Mouse (Mus musculus): ENCODE results near the gene Accs.

The Accs gene

DNA sequence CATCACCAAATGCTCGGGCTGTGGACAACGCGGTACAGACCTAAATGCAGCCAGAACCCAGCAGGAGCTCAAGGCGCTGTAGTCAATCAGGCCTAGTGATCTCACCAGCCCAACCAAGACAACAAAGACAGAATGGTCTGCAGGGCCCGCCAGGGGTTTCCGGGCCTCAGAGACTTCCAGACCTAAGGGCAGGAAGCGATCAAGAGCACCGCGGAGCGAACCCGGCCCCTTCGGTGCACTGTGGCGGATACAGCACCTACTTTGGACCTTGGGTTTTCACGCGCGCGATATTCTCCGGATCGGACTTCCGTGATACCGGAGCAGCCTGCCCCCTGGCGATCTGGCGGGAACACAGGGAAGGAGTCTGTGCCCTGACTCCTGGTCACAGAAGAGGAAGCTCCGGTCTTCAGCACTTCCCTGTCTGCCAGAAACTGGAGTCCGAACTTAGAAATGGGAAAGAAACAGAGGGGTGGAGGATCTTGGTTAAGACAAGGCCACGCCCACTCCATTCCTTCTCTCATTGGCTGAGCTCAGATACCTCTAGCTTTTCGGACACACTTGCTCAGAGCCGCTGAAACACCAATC is at the start of gene Accs:
Gene Accs, minus strand, starts transcription at position 439 of the 585 bp plus-strand sequence.
- DNase-seq (ENCODE audit: low spot score), result peak; percentile 95

DNA sequence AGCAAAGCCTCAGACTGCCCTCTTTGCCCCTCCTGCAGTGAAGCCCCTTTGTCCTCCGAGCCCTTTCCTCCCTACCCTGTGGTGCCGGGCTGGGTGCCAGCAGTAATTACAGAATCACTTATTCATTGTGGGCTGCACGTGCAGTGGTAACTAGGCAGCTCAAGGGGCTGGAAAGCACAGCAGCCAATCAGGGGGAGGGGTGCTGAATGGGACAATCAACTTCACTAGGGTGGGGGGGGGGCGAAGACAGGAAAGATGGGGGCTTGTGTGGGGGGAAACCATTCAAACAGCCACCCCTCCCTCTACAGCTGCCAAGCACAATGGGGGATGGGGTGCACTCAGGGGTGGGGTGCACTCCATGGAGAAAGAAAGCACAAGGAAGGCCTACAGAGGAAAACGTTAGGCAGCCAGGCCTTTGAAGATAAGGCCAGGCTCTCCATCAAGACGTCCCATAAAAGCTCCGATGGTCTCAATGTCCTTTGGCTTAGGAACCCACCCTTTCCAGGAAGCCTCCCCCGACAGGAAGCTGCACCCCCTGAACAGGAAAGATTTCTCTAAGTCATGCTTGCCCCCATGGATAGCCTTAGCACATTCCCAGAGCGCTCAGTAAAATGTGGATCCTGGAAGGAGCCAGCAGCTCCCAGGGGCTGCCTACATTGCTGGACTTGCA is 42.0 kb upstream of the Accs start:
- DNase-seq (ENCODE audit: low spot score), result peak; percentile 33

DNA sequence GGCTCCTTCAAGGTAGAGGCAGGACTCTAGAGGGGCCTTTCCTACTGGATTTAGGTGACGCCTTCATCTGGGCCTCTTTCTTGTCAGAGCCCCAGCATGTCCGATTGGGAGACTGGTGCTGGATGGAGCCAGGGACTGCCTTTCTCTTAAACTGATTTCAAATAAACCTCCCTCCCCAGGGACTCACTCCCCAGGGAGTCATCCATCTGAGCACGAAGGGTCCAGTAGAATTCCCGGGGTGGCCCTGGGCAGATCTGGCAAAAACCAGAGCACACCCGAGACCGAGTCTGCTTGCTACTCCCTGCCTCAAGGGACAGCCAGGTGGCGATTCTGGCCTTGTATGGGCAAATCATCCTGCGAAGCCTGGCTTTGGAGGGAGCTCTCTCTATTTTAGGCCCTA is 40.4 kb upstream of the Accs start:
- DNase-seq (ENCODE audit: low spot score), result no peak

GRCm38 (mm10) chr2:93889071-93889470 is 39.3 kb upstream of the Accs start:
- no peak for DNase-seq (ENCODE audit: low spot score)

DNA sequence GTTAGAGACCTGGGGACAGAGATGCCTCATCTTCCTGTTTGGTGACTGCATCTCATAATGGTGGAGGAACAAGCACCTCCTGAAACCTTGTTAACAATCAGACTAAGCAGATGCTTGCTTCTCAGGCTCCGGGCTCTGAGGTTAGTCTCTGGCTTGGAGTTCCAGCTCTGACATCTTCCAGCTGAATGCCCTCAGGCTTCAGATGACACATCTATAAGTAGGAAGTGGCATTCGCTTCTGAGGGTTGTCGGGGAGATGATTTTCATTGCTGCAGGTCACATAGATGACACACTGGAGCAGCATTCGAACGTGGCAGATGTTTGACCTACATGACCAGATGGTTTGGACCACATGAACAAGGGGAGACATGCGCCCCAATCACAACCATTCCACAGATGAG is 38.6 kb upstream of the Accs start:
- DNase-seq (ENCODE audit: low spot score), result no peak

GRCm38 (mm10) chr2:93887273-93887672 is 37.5 kb upstream of the Accs start:
- DNase-seq (ENCODE audit: low spot score), result no peak

DNA sequence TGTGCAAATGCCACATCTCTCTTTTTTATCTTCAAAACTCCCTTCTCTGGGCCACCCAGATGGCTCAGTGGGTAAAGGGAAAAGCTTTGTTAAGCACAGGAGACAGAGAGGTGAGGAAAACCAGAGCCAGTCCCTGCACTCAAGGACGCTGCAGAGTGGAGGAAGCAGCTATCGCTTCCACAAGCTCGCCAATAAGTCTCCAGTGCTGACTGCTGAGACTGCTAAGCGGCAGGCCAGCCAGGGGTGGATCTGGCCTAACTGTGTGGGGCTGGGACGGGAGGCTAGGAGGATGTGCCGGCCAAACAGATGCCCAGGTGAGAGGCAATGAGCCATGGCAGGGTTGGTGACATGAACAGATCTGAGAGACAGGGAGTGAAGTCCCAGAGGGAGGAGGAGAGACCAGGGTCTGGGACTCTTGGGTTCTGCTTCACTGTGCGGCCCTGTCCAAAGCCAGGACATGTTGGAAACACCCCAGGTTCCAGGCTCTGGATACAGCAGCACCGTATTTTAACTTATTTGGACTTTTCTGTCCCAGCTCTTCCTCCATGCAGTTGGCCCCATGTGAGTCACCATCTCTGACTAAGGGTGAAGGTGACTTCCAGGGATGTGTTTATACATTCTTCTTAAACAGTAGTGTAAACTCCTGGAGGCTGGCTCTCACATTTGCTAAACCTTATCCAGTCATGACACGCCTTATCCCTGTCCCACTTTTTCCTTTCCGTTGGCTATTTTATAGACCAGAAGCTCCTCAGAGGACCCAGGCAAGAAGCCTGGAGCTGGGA is 36.5 kb upstream of the Accs start:
- DNase-seq (ENCODE audit: low spot score), result peak; percentile 14

GRCm38 (mm10) chr2:93883066-93883465 is 33.3 kb upstream of the Accs start:
- DNase-seq (ENCODE audit: low spot score), result no peak

DNA sequence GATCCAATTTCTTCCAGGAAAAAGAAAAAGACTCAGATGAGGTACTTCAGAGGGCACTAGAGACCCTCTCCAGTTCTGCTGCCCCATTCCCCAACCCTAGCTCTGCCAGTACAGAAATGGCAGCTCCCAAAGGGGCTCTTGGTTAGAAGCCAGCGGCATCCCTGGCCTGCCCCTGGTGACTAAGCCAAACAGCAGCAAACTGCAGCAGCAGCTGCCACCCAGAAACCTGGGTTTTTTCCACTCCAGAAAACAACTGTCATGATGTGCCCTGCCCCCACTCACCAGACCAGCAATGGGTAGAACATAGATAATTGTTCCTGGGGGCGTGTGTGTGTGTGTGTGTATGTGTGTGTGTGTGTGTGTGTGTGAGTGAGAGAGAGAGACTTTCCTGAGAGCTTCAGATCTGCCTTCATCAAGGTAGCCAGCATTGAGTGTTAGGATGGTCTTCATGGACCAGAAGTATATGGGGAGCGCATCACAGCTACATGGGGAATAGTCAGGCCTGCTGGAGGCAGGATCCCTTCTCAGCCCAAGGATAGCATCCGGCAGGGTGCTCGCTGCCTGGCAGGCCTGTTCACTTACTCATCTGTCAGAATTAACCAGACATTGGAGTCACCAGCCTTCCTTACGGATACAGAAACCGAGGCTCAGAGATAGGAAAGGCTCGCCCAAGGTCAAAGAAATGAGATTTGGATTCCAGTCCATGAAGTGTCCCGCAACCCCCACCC is 32.1 kb upstream of the Accs start:
- no peak for DNase-seq (ENCODE audit: low spot score)

DNA sequence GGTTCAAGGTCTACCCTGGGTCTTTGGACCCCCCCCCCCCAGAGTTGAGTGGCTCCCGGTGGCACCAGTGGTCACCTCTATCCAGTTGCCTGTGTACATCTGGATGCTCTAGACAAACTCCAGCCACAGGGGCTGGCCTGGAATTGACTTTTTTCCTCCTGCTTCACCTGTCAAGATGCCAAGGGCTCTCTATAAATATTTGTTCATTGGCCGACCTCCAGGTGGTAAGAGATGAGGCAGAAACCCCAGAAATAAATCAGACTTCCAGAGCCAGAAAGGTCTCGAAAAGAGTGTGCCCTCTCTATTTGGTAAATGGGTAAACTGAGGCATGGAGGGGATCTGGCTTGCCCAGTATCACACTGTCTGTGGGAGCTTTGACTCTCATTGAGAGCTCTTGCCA is 31.2 kb upstream of the Accs start:
- no peak for DNase-seq (ENCODE audit: low spot score)

- no peak for DNase-seq (ENCODE audit: low spot score)
These were observed 30.7 kb upstream of the Accs start for GRCm38 (mm10) chr2:93880450-93880849.

GRCm38 (mm10) chr2:93877005-93877404 is 27.3 kb upstream of the Accs start:
- DNase-seq (ENCODE audit: low spot score), result no peak

DNA sequence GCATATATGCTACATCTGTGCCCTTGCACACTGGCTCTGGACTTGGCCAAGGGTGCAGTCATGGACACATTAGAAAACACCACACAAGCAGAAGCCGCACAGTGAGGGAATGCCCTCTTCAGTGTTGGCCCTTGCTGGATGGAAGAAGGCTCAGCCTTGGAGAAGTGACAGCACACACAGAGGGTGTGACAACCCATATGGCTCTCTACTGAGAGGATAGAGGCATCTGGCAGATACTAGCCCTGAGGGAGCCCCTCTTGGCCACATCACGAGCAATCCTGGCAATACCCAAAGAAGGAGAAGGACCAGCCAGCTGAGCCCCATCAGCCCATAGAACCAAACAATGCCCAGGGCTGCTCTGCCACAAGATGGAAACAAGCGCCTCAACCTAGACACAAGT is 24.9 kb upstream of the Accs start:
- no peak for DNase-seq (ENCODE audit: low spot score)

DNA sequence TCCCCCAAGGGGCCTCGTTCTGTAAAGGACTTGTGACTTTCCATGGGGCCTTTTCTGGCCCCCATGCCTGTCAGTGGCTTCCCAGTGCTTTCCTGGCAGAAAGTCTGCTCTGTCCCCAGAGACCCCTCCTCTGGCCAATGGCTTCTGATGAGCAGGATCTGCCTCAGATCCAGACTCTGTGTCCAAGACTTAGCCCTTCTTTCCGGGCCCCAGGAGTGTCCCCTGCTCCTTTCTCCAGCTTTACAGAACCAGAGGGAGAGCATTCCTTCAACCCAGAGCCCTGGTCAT is 24.4 kb upstream of the Accs start:
- DNase-seq (ENCODE audit: low spot score), result no peak

DNA sequence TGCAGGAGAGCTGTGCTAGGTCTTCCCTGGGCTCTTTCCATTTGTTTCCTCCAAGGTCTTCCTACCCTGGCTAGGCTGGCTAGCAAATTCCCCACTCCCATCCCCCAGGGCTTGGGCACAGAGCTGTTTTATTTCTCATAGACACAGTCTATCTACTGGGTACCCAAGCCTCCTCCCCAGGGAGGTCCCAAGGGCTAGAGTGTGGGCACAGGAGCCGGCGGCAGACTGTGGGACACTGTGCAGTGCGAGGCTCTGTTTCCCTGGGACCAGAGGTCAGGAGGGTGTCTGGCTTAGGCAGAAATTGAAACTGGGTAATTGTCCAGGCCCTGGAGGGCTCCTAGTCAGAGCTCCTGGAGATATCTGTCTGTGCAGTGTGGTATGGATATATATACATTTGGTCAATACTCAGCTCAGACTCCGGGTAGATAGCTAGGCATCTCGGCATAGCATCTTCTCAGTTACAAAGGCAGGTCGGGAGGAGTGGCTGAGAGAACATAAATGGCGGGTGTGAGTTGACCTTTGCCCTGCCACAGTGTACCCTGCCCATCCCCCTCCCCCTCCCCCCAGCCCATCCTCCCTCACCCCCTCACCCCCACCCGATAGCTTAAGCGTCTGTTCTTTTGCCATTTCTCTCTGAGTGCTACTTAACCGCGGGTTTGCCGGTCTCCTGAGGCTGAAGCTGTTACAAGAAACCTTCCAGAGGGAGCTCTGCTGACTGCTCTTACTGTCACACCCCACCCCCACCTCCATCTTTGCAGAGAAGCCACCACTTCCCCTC is 23.9 kb upstream of the Accs start:
- DNase-seq (ENCODE audit: low spot score), result peak; percentile 36

GRCm38 (mm10) chr2:93872257-93872656 is 22.5 kb upstream of the Accs start:
- DNase-seq (ENCODE audit: low spot score), result no peak

DNA sequence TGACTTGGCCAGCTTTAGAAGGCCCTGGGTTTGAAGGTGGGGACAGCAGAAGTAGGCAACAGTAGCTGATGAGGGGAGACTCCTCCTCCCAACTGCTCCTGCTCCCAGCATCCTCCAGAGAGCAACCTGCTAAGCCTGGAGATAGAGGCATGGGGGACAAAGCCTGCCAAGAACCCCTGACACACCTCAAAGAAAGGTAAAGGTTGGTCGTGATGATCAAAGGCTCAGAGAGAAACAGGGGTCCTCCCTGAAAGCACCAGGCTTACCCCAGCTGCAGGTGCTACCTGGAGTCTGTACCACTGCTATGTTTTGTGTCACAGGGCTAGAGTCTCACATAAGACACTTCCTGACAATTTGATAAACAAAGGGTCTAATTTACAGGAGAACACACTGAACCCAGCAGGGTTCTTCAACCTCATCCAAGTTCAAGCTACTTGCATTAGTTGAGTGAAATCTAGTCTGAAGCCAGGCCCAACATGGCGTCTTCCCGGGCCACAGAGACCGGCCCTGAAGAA is 21.7 kb upstream of the Accs start:
- no peak for DNase-seq (ENCODE audit: low spot score)

DNA sequence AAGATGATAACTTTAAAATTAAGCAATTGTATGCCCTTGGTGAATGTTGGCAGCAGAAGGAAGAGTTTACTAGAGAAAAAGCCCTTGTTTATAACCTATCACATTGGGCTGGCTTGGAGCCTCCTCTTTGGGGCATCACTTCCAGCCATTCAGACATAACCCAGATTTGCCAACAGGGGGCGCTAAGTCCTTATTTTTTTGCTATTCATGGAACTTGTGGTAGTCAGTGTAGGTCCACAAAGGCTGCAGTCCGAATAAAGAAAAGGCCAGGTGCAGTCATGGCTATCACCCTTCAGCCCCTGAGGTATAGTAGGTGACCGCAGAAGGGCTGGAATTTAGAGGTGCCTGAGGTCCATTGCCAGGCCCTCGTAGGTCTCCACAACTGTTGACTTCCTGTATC is 21.1 kb upstream of the Accs start:
- DNase-seq (ENCODE audit: low spot score), result peak; percentile 50

- DNase-seq (ENCODE audit: low spot score), result no peak
These were observed 19.4 kb upstream of the Accs start, which contains the start of gene Accsl for GRCm38 (mm10) chr2:93869107-93869600. TSS of gene Accsl (minus strand) at chr2:93869157.

GRCm38 (mm10) chr2:93868566-93868965 is 18.8 kb upstream of the Accs start:
- no peak for DNase-seq (ENCODE audit: low spot score)

GRCm38 (mm10) chr2:93863229-93863628 is 13.5 kb upstream of the Accs start:
- no peak for DNase-seq (ENCODE audit: low spot score)

DNA sequence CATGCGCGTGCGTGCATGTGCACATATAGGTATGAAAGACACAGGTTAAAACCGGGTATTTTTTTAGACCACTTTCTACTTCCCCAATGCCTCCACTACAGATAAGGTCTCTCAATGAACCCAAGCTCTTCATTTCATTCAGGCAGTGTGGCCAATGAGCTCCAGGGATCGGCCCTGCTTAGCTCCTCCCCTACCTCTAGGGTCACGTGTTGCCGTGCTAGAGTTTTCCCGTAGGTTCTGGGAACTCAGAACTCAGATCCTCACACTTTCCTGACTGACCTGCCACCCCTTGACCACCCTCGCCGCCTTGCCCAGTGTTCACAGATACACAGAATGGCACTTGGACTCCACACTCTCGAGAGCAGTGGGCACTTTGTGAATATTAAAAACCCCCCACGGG is 9.1 kb upstream of the Accs start:
- no peak for DNase-seq (ENCODE audit: low spot score)

Measured in embryo, embryonic 10 days (tissue).